Mouse (Mus musculus): ENCODE results near the gene Gm11096. TPM values are rescaled to one million over a fixed set of nuclear protein-coding genes. Genes with fewer than 3 reads are reported as not detected.

Gene Gm11096
- polyA plus RNA-seq, 1 experiment from 2014 or later, result not detected

GRCm38 (mm10) chr17:81481843-81482490 is 40.4 kb downstream of the Gm11096 start:
- no peak overlapping the region for H3K4me3 ChIP-seq
- H3K36me3 ChIP-seq, result no peaks in the 10 kb centered on the region
- ATAC-seq (ENCODE audit: insufficient number of reproducible peaks, low FRiP score, low TSS enrichment, low read depth), result no peak
- no peaks in the 10 kb centered on the region for H3K27me3 ChIP-seq
- peaks cover 13% of the 10 kb centered on the region for H3K4me1 ChIP-seq
- H3K4me2 ChIP-seq, result no peak overlapping the region
- H3K9ac ChIP-seq, result no peak overlapping the region
- no peaks in the 10 kb centered on the region for H3K9me3 ChIP-seq
- no peak overlapping the region; the same call in 1 of the 2 replicates for H3K27ac ChIP-seq
- 80% methylated on average over 11 of the region's 11 CpGs for WGBS

- no peak for ATAC-seq (ENCODE audit: insufficient number of reproducible peaks, low FRiP score, low TSS enrichment, low read depth)
- 71% methylated on average over 1 of the region's 1 CpGs for WGBS
Measured at GRCm38 (mm10) chr17:81486388-81486787, 44.8 kb downstream of the Gm11096 start.

More at GRCm38 (mm10) chr17:81486388-81486787, 44.8 kb downstream of the Gm11096 start:
- Histone ChIP-seq H3K9ac (no peak overlapping the region), H3K27ac (no peak overlapping the region), H3K4me1 (peaks cover 6% of the 10 kb centered on the region), H3K9me3 (no peaks in the 10 kb centered on the region), H3K36me3 (no peaks in the 10 kb centered on the region), H3K4me2 (no peak overlapping the region), H3K27me3 (no peaks in the 10 kb centered on the region), H3K4me3 (no peak overlapping the region)
